Mouse (Mus musculus) left cerebral cortex, adult 2 months (tissue): ENCODE data around the gene Tbc1d1. TPM values are rescaled to one million over a fixed set of nuclear protein-coding genes. Genes with fewer than 3 reads are reported as not detected.

Experiments
- DNase-seq, 2 experiments: peaks; one replicate each; pipeline ENCODE4 v3.0.0; 2021 to 2022; ENCODE audit warnings: low spot score in 2 of 2, mixed read lengths in 1 of 2; ENCODE audit errors: extremely low spot score in 1 of 2
- H3K27ac ChIP-seq: fragments of 200-600 bp; 2 replicates; pipeline ENCODE4 v1.8.1; 2022
- H3K4me3 ChIP-seq: fragments of 200-600 bp; 2 replicates; pipeline ENCODE4 v1.8.1; 2022
- CTCF ChIP-seq: fragments of 200-600 bp; IDR thresholded peaks from 2 replicates; pipeline ENCODE4 v1.8.1; 2022; ENCODE audit warnings: antibody characterized with exemption, mild to moderate bottlenecking, moderate library complexity
- intact Hi-C: fragments of 180-260 bp; cut with DNase I; formaldehyde crosslinking; loops from one replicate; pipeline ENCODE4 v1.15.1; 2025
- total RNA-seq, 2 experiments: library from RNA; stranded (reverse); gene quantifications; 2 replicates each; pipeline ENCODE4 v1.2.3; 2021

Gene Tbc1d1
- total RNA-seq, 2 experiments from 2014 or later: 20.2 to 24.6 TPM

- TF ChIP-seq CTCF: no peak
- Histone ChIP-seq H3K27ac (no peak overlapping the region), H3K4me3 (no peak overlapping the region)
- intact Hi-C loops: no loop called here
- no peak for DNase-seq
These were observed 9.6 kb upstream of the Tbc1d1 start for GRCm38 (mm10) chr5:64146384-64147005.

DNA sequence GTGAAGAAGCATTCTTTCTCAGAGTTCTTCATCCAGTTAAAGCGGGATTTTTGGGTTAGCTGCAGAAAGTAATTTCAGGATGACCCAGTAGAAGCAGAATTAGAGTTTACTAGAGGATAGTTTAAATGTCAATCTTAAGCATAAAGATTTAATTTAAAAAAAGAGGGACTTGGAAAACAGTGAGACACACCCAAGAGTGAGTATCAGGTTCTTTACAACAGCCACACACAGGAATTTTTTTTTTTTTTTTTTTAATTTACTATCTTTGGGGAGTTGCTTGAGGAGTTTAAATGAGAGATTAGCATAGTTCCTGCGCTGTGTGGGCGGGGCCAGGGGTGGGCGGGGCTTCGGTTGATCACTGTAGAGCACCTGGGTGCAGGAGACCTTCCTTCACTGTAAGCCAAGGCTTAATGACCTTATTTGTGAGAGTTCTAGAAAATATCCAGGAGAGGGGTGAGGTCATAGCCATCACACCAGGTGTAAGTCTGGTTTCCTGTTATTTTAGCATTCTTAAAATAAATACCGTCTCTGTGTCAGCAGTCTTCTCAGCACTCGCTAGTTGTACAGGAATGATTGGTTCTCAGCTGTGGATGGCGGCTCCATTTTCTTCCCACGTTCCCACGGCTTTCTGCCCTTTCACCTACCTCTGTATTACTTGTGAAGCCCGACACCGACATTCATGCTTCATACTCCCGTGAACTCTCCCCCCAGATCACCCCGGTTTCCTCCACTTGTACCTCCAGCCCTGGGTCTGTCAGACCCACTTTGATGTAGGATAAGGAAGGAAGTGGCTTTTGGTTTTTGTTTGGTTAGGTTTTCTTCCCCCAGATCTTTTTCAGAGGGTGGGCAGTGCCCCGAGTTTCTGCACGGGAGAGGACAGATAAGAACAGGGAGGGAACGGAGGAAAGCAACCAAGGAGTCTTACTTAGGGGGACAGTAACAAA is 6.6 kb upstream of the Tbc1d1 start:
- Histone ChIP-seq H3K27ac (no peak overlapping the region), H3K4me3 (no peak overlapping the region)
- DNase-seq: no peak
- no peak for TF ChIP-seq CTCF
- intact Hi-C loops: loop anchor here (5.0 kb wide), 1 partner anchor 128 kb away; no protein-coding TSS in a partner anchor

GRCm38 (mm10) chr5:64153319-64153718 is 2.8 kb upstream of the Tbc1d1 start:
- no peak overlapping the region for H3K4me3 ChIP-seq
- H3K27ac ChIP-seq: no peak overlapping the region
- intact Hi-C loops: loop anchor here (5.0 kb wide), 1 partner anchor 124 kb away; no protein-coding TSS in a partner anchor
- no peak for TF ChIP-seq CTCF
- DNase-seq: no peak

GRCm38 (mm10) chr5:64156579-64156978 is 474 bp downstream of the Tbc1d1 start:
- intact Hi-C loops: loop anchor here (5.0 kb wide), 1 partner anchor 249 kb away; no protein-coding TSS in a partner anchor
- Histone ChIP-seq H3K27ac (no peak overlapping the region), H3K4me3 (no peak overlapping the region)
- no peak for DNase-seq
- no peak for TF ChIP-seq CTCF

DNA sequence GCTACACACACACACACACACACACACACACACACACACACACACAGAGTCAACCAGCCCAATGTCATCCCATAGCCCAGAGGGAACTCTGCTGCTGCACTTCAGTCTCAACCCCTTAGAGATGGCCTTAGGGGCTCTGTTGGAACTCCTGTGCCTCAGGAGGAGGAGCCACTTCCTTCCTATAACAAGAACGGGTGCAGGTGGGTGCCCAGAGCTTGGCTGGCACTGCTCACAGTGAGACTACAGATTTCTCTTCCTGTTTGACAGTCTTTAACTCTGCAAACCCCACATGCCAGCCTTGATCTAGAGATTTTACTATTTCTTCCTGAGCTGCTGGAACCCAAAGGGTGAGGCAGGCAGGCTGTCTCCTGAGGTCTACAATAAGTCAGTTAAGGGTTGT is 1.8 kb downstream of the Tbc1d1 start:
- no peak for TF ChIP-seq CTCF
- intact Hi-C loops: loop anchor here (5.0 kb wide), 1 partner anchor 251 kb away; no protein-coding TSS in a partner anchor

DNA sequence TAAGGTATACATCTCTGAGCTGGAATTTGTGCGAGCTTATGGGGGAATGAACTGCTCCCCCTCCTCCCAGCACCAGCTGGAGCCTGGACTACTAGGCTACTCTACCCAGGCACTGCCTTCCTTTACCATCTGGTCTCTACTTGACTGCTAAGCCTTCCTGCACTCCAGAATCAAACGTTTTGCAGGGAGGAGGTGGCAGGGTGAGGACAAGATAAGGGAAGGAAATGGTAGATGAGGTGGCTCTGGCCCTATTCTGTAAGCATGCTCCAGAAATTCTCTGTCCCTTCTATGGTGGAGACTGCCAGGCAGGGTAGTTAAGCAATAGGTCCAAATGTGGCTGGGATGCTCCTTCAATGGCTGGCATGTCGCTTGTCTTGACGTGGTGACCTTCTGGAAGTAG is 2.4 kb downstream of the Tbc1d1 start:
- Histone ChIP-seq H3K4me3 (no peak overlapping the region; the same call in 1 of the 2 replicates), H3K27ac (no peak overlapping the region)
- no peak for DNase-seq
- no peak for TF ChIP-seq CTCF
- intact Hi-C loops: loop anchor here (5.0 kb wide), 1 partner anchor 251 kb away; no protein-coding TSS in a partner anchor

More for the DNA sequence above, 1.8 kb downstream of the Tbc1d1 start:
- no peak overlapping the region for H3K4me3 ChIP-seq
- DNase-seq: no peak
- H3K27ac ChIP-seq: no peak overlapping the region

DNA sequence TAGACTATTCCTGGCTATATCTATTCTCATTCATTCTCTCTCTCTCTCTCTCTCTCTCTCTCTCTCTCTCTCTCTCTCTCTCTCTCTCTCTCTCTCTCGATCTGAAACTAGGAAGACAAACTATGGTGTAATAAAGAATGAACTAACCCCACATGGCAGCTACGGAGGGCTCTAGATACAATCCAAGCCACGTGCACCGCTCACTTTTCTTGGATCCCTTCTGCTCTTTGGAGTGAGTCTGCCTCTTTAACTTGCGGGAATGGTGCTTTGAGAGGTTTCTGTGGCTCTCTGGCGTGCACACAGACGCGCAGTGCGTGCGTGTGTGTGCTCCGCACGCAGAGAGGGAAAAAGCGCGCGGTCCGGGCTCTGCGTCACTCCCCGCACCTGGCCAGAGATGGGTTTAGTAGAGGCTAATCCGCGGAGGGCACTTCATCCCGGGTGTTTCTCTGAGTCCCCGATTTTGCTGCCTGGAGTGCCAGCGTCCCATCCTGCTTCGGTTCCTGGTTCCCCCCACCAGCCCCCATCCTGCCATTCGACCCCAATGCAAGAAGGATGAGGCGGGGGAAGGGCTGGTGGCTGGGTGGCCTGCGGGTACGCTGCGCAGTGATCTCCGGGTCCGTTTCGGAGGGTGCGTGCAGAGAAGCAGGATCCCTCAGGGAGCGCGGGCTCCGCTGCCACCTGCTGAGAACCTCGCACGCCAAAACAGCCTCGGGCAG is 3.1 kb downstream of the Tbc1d1 start:
- peak; percentile 51 to 62 for DNase-seq

GRCm38 (mm10) chr5:64159781-64160704 is 3.9 kb downstream of the Tbc1d1 start:
- peak overlapping the region; percentile 68 for H3K4me3 ChIP-seq
- intact Hi-C loops: loop anchor here (5.0 kb wide), 1 partner anchor 253 kb away; no protein-coding TSS in a partner anchor
- DNase-seq: peak; percentile 62 to 80
- TF ChIP-seq CTCF: peak; percentile 12; the same call in 1 of the 2 replicates
- H3K27ac ChIP-seq: peak overlapping the region; percentile 89

More for the DNA sequence above, 3.1 kb downstream of the Tbc1d1 start:
- H3K4me3 ChIP-seq: peak overlapping the region; percentile 68
- H3K27ac ChIP-seq: peak overlapping the region; percentile 89
- intact Hi-C loops: loop anchor here (5.0 kb wide), 1 partner anchor 252 kb away; no protein-coding TSS in a partner anchor
- no peak for TF ChIP-seq CTCF

GRCm38 (mm10) chr5:64160705-64161391 is 4.7 kb downstream of the Tbc1d1 start:
- DNase-seq: no peak
- no peak for TF ChIP-seq CTCF
- no peak overlapping the region for H3K27ac ChIP-seq
- peak overlapping the region; percentile 68 for H3K4me3 ChIP-seq
- intact Hi-C loops: no loop called here

- no peak overlapping the region for H3K4me3 ChIP-seq
- TF ChIP-seq CTCF: no peak
- intact Hi-C loops: no loop called here
- DNase-seq: no peak
- no peak overlapping the region for H3K27ac ChIP-seq
These were observed 5.8 kb downstream of the Tbc1d1 start for GRCm38 (mm10) chr5:64161917-64162316.
